Mouse (Mus musculus) cortical plate, adult 2 months (tissue): ENCODE results near the gene Gm12355. TPM values are rescaled to one million over a fixed set of nuclear protein-coding genes. Genes with fewer than 3 reads are reported as not detected.
A peak's percentile ranks its signal among the peaks of the same experiment; 100 is the strongest.

Source experiments
- H3K27ac ChIP-seq: fragments of 200-500 bp; 2 replicates; pipeline ENCODE4 v1.5.1; 2012; ENCODE audit warnings: low read length, control low read depth, inconsistent platforms; ENCODE audit not compliant: insufficient read depth
- H3K4me1 ChIP-seq: fragments of 200-500 bp; 2 replicates; pipeline ENCODE4 v1.6.1; 2011; ENCODE audit warnings: low read length; ENCODE audit not compliant: control insufficient read depth, insufficient read depth
- H3K4me3 ChIP-seq: fragments of 200-500 bp; 2 replicates; pipeline ENCODE4 v1.5.1; 2011; ENCODE audit warnings: mild to moderate bottlenecking, low read length, control low read depth; ENCODE audit not compliant: insufficient read depth
- CTCF ChIP-seq: fragments of 200-500 bp; IDR thresholded peaks from 2 replicates; pipeline ENCODE4 v1.5.1; 2011; ENCODE audit warnings: mild to moderate bottlenecking, control low read depth, low read length; ENCODE audit not compliant: insufficient read depth; ENCODE audit errors: extremely low read depth
- POLR2A ChIP-seq: fragments of 200-500 bp; IDR thresholded peaks from 2 replicates; pipeline ENCODE4 v1.6.1; 2011; ENCODE audit warnings: mild to moderate bottlenecking, low read length, control low read depth; ENCODE audit not compliant: insufficient read depth; ENCODE audit errors: extremely low read depth
- polyA plus RNA-seq: library from polyadenylated mRNA; depleted of rRNA; stranded (reverse); fragments of >200 nt; gene quantifications from 2 replicates; pipeline ENCODE4 v1.2.3, GENCODE M21; 2012

Gene Gm12355
- polyA plus RNA-seq, 1 experiment, result 0.21 TPM

GRCm38 (mm10) chr11:98603953-98604352, 21.5 kb downstream of the Gm12355 start:
- no peak overlapping the region for H3K27ac ChIP-seq
- no peak overlapping the region for H3K4me3 ChIP-seq
- H3K4me1 ChIP-seq, result no peaks in the 10 kb centered on the region
- no peak for TF ChIP-seq CTCF
- no peak for TF ChIP-seq POLR2A

DNA sequence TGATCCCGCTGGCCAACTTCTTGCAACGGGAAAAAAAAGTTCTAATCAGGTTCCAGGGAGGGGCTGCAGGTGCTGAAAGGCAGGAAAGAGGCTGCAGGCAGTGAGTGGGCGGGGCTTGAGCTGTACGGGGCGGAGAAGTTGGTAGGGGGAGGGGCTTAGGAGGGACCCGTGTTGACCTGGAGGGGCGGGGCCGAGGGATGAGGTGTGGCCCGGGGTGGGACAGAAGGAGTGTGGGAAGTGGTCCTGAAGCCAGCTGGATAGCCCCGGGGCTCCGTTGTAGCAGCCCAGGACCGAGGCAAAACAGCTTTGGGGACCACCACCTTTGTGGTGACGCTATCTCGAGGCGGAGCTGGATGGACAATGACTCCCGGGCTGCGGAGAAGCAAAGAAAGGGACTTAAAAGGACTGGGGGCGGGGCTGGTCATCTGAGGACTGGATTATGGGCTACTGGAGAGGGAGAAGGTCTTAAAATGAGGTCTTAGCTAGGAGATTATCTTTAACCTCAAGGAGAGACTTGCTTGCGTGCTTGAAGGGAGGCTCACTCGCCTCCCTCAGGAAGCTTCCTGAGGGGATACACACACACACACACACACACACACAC, 23.3 kb downstream of the Gm12355 start:
- Histone ChIP-seq H3K4me1 (no peaks in the 10 kb centered on the region), H3K27ac (no peak overlapping the region), H3K4me3 (no peak overlapping the region)
- TF ChIP-seq CTCF, result no peak
- TF ChIP-seq POLR2A, result no peak

DNA sequence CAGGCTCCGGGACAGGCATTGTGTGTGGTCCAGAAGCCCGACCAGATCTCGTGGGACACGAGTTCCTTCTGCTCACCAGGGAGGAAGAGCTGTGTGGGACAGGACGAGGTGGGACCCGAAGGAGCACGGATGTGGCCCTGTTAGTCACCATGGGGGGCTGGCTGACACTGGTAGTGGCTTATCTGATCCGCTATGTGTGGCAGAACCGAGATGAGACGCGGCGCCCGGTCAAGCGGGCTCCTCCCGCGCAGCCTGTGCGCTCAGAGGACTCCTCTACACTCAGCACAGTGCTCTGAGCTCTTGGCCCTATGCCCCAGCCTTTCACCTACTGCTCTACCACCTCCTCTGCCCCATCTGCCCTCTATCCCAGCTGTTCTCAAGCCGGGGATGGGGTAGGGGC, 26.2 kb downstream of the Gm12355 start:
- no peak overlapping the region for H3K27ac ChIP-seq
- no peak overlapping the region for H3K4me3 ChIP-seq
- no peak for TF ChIP-seq CTCF
- no peak for TF ChIP-seq POLR2A
- no peaks in the 10 kb centered on the region for H3K4me1 ChIP-seq

- no peak overlapping the region for H3K27ac ChIP-seq
- TF ChIP-seq CTCF, result no peak
- no peak overlapping the region for H3K4me3 ChIP-seq
These were observed 26.6 kb downstream of the Gm12355 start for GRCm38 (mm10) chr11:98598851-98599290.

GRCm38 (mm10) chr11:98597991-98598390, 27.5 kb downstream of the Gm12355 start, which contains the start of gene Lrrc3c:
Lrrc3c (plus strand) TSS chr11:98598291.
- TF ChIP-seq POLR2A, result no peak
- no peak within 1 kb of the TSS for H3K4me3 ChIP-seq
- no peak within 1 kb of the TSS for H3K27ac ChIP-seq
- no peaks in the 10 kb centered on the region for H3K4me1 ChIP-seq

More at GRCm38 (mm10) chr11:98598851-98599290, 26.6 kb downstream of the Gm12355 start:
- no peaks in the 10 kb centered on the region for H3K4me1 ChIP-seq

DNA sequence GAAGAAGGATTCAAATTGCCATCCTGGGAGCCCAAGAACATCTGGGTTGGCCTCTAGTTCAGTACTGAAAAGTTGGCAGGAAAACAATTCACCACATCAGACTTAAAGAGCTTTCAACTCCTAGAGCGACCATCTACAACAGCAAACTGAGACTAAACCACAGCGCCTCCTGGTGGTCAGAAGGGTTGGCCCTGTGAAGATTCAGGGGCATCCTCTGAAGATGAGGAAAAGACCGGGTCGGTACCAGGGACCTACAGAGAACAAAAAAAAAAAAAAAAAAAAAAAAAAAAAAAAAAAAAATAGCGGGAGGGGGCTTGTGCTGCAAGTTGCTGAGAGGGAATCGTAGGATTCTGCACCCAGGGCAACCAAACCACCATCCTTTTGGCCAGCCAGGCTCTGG, 28.1 kb downstream of the Gm12355 start:
- Histone ChIP-seq H3K4me3 (no peak overlapping the region), H3K27ac (no peak overlapping the region), H3K4me1 (no peaks in the 10 kb centered on the region)
- no peak for TF ChIP-seq POLR2A
- TF ChIP-seq CTCF, result peak; percentile 51

DNA sequence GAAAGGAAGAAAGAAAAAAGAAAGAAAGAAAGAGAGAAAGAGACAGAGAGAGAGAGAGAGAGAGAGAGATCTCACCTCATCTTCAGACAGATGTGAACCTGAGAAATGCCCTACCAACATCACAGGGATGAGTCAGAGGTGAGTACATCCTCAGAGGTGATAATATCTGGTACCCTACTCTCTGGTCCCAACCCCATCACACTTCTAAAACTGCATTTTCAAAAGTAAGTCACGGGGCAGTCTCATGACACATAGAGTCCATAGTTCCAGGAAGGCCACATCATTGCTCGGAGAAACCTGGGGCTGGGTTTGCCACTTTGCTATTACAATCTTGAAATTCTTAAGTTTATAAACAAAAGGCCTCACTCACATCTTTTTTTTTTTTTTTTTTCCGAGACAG, 29.5 kb downstream of the Gm12355 start:
- no peak for TF ChIP-seq POLR2A
- TF ChIP-seq CTCF, result no peak
- no peaks in the 10 kb centered on the region for H3K4me1 ChIP-seq
- H3K4me3 ChIP-seq, result no peak overlapping the region

GRCm38 (mm10) chr11:98595473-98595872, 30.0 kb downstream of the Gm12355 start:
- Histone ChIP-seq H3K4me1 (no peaks in the 10 kb centered on the region), H3K4me3 (no peak overlapping the region), H3K27ac (no peak overlapping the region)
- TF ChIP-seq POLR2A (no peak), CTCF (no peak)

More for the DNA sequence above, 29.5 kb downstream of the Gm12355 start:
- H3K27ac ChIP-seq, result no peak overlapping the region

DNA sequence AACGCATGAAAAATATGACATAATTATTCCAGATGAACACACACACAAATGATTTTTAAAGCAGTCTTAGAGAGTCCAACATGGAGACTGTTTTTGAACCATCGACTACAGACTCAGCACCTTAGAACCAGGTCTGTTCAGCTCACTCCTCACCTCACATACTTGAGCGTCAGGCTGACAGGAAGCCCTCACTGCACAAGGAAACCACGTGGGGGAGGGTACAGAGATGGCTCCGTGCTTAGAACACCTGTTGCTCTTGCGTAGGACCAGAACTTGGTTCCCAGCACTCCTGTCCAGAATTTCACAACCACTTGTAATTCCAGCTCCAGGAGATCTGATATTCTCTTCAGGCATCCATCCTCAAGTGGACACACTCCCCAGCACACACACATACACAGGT, 30.4 kb downstream of the Gm12355 start:
- H3K27ac ChIP-seq, result no peak overlapping the region
- H3K4me3 ChIP-seq, result no peak overlapping the region
- TF ChIP-seq CTCF, result no peak
- TF ChIP-seq POLR2A, result no peak
- no peaks in the 10 kb centered on the region for H3K4me1 ChIP-seq

DNA sequence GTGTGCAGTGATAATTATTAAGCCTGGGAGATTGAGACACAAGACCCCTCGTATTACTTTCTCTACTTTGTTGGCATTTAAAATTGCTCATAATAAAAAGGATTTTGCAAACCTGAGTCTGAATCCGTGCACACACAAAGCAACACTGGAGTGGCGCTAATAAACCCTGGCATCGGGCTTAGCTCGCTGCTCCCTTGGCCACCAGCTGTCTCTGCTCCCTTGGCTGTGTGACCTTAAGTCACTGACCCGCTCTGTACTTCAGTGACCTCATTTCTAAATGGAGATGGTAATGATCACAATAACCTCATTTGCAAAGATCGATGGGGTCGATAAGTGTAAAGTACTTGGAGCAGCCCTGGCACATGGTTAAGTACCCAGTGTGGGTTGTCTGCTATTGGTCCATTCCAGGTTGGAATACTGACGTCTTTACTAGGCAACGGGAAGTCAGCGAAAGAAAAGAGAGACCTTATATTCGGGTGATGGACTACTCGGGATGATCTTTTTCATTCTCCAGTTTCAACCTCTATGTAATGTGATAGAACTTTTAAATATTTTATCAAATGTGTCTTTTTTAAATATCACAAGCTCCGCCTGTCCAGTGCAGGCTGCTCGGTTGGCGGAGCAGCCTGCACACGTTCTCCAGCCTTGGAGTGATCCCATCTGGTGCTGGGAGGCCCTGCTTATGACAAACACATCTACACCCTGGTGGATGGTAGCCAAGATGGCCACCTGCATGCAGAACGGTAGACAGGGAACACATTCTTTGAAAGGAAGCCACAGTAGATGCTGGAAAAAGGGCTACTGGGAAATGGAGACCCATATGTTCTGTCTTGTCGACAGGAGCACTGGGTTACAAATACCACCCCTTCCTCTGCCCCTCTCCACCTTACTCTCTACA, 34.7 kb downstream of the Gm12355 start:
- TF ChIP-seq CTCF, result no peak
- TF ChIP-seq POLR2A, result no peak
- Histone ChIP-seq H3K27ac (no peak overlapping the region), H3K4me3 (no peak overlapping the region), H3K4me1 (peaks cover under 1% of the 10 kb centered on the region; the same call in 1 of the 2 replicates)
